Mouse (Mus musculus): ENCODE results near the gene Surf2. TPM values are rescaled to one million over a fixed set of nuclear protein-coding genes. Genes with fewer than 3 reads are reported as not detected.

The Surf2 gene
- polyA plus RNA-seq, 1 experiment from 2014 or later, result 33.2 TPM

DNA sequence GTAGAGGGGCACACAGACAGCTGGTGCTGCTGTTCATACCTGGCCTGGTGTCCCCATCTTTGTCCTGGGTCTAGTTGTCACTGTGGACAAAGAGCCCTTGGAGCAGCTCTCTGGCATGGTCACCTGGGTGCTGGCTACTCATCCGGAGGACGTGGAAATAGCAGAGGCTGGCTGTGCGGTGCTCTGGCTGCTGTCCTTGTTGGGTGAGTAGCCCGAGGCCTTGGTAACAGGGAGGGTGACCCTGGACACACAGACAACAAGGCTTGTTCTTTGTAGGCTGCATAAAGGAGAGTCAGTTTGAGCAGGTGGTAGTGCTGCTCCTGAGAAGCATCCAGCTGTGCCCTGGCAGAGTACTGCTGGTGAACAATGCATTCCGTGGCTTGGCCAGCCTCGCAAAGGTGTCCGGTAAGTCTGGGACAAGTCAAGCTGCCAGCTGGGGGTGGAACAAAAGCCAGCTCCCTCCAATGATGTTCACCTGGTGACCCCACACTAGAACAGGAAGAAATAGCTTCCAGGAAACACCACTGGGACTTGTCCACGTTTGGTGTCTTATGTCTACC lies 35.3 kb downstream of the Surf2 start:
- no peak overlapping the region for H3K9ac ChIP-seq (ENCODE audit: low read depth, low read length)
- 89% methylated on average over 8 of the region's 8 CpGs for WGBS
- no peak overlapping the region for H3K4me2 ChIP-seq (replicated peaks; ENCODE audit: low read depth)
- H3K4me3 ChIP-seq (ENCODE audit: low read depth, low read length), result no peak overlapping the region
- H3K36me3 ChIP-seq (ENCODE audit: control insufficient read depth, insufficient read depth), result peaks cover 72% of the 10 kb centered on the region
- H3K4me1 ChIP-seq (replicated peaks; ENCODE audit: control insufficient read depth, insufficient read depth, low read length), result no peaks in the 10 kb centered on the region
- TF ChIP-seq CTCF (IDR thresholded peaks at IDR 0.05; ENCODE audit: low read depth), result no peak
- H3K27ac ChIP-seq (ENCODE audit: low read depth, low read length), result no peak overlapping the region
- no peaks in the 10 kb centered on the region for H3K27me3 ChIP-seq (replicated peaks; ENCODE audit: control insufficient read depth, insufficient read depth, low read length)
- ATAC-seq, result no peak
- H3K9me3 ChIP-seq (ENCODE audit: control insufficient read depth), result no peaks in the 10 kb centered on the region

DNA sequence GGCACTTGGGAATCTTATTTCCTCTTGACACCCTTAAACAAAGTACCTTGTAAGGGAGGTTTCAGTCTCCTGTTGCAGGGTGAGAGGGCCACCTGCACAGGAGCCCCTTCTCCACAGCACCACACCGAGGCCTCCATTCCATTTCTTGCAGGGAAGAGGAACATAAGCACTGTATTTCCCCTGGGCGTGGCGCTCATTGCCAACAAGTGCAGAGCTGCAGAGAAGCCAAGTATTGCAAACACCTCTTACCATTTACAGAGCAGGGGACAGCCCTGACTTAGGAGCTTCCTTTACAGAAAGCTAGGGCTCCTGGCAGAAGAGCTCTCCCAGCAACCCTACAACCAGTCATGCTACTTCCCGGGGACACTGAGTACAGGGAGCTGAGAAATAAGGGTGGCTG lies 36.0 kb downstream of the Surf2 start:
- ATAC-seq, result no peak
- TF ChIP-seq CTCF (IDR thresholded peaks at IDR 0.05; ENCODE audit: low read depth), result no peak
- H3K9ac ChIP-seq (ENCODE audit: low read depth, low read length), result no peak overlapping the region
- H3K4me1 ChIP-seq (replicated peaks; ENCODE audit: control insufficient read depth, insufficient read depth, low read length), result no peaks in the 10 kb centered on the region
- no peak overlapping the region for H3K4me3 ChIP-seq (ENCODE audit: low read depth, low read length)
- H3K36me3 ChIP-seq (ENCODE audit: control insufficient read depth, insufficient read depth), result peaks cover 69% of the 10 kb centered on the region
- WGBS, result 79% methylated on average over 4 of the region's 4 CpGs
- no peaks in the 10 kb centered on the region for H3K27me3 ChIP-seq (replicated peaks; ENCODE audit: control insufficient read depth, insufficient read depth, low read length)
- H3K4me2 ChIP-seq (replicated peaks; ENCODE audit: low read depth), result no peak overlapping the region
- no peak overlapping the region for H3K27ac ChIP-seq (ENCODE audit: low read depth, low read length)
- H3K9me3 ChIP-seq (ENCODE audit: control insufficient read depth), result no peaks in the 10 kb centered on the region

DNA sequence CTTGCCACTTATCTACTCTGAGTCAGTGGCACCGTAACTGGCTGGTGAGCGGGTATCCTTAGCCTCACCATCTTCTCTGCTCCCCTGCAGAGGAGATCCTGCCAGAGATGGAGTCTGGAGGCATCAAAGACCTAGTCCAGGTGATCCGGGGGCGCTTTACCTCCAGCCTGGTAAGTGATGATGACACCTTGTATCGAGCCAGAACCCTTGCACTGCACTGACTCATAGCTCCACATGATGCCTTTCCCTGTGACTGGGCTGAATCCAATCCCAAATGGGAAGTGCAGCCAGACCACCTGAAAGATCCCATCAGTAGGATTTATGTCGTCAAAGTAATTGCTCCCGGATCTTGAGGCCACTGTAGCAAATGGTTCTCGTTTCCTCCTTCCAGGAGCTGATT lies 36.7 kb downstream of the Surf2 start:
- H3K4me2 ChIP-seq (replicated peaks; ENCODE audit: low read depth), result no peak overlapping the region
- ATAC-seq, result no peak
- H3K27me3 ChIP-seq (replicated peaks; ENCODE audit: control insufficient read depth, insufficient read depth, low read length), result no peaks in the 10 kb centered on the region
- no peaks in the 10 kb centered on the region for H3K4me1 ChIP-seq (replicated peaks; ENCODE audit: control insufficient read depth, insufficient read depth, low read length)
- H3K9ac ChIP-seq (ENCODE audit: low read depth, low read length), result no peak overlapping the region
- no peak for TF ChIP-seq CTCF (IDR thresholded peaks at IDR 0.05; ENCODE audit: low read depth)
- H3K4me3 ChIP-seq (ENCODE audit: low read depth, low read length), result no peak overlapping the region
- H3K27ac ChIP-seq (ENCODE audit: low read depth, low read length), result no peak overlapping the region
- H3K9me3 ChIP-seq (ENCODE audit: control insufficient read depth), result no peaks in the 10 kb centered on the region
- H3K36me3 ChIP-seq (ENCODE audit: control insufficient read depth, insufficient read depth), result peaks cover 70% of the 10 kb centered on the region
- WGBS, result 85% methylated on average over 8 of the region's 8 CpGs

DNA sequence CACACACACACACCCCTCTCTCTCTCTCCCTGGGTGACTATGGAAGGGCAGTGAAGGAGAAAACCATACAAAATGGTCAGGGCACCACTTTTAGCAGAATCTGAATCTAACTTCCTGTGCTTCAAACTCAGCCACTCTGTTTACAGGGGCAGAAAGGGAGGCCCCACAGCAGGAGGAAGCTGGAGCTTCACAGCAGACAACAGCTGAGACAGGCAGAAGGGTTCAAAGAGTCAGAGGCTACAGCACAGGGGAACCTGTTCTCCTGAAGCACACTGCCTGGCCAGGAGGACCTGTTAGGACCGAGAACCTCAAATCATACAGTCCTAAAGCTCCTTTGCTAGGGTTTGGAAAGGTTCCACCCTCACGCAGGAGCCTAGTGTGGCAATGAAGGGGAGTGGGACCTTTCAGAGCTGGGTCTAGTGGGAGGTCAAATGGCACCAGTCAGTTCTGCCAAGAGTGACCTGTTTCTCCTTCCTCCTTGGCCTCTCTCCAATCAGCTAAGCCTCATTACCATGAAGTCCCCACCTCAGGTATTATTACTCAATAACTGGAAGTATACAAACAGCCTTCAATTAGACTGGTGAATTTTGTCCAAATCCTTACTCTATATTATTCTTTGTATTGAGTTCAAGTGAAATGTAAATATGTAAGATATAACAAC lies 38.7 kb downstream of the Surf2 start:
- no peak overlapping the region for H3K9ac ChIP-seq (ENCODE audit: low read depth, low read length)
- no peaks in the 10 kb centered on the region for H3K27me3 ChIP-seq (replicated peaks; ENCODE audit: control insufficient read depth, insufficient read depth, low read length)
- 79% methylated on average over 2 of the region's 2 CpGs for WGBS
- TF ChIP-seq CTCF (IDR thresholded peaks at IDR 0.05; ENCODE audit: low read depth), result no peak
- no peak overlapping the region for H3K4me2 ChIP-seq (replicated peaks; ENCODE audit: low read depth)
- H3K27ac ChIP-seq (ENCODE audit: low read depth, low read length), result peak overlapping the region; percentile 30; the same call in 1 of the 2 replicates
- H3K36me3 ChIP-seq (ENCODE audit: control insufficient read depth, insufficient read depth), result peaks cover 78% of the 10 kb centered on the region
- no peak for ATAC-seq
- no peaks in the 10 kb centered on the region for H3K4me1 ChIP-seq (replicated peaks; ENCODE audit: control insufficient read depth, insufficient read depth, low read length)
- no peaks in the 10 kb centered on the region for H3K9me3 ChIP-seq (ENCODE audit: control insufficient read depth)
- H3K4me3 ChIP-seq (ENCODE audit: low read depth, low read length), result no peak overlapping the region

DNA sequence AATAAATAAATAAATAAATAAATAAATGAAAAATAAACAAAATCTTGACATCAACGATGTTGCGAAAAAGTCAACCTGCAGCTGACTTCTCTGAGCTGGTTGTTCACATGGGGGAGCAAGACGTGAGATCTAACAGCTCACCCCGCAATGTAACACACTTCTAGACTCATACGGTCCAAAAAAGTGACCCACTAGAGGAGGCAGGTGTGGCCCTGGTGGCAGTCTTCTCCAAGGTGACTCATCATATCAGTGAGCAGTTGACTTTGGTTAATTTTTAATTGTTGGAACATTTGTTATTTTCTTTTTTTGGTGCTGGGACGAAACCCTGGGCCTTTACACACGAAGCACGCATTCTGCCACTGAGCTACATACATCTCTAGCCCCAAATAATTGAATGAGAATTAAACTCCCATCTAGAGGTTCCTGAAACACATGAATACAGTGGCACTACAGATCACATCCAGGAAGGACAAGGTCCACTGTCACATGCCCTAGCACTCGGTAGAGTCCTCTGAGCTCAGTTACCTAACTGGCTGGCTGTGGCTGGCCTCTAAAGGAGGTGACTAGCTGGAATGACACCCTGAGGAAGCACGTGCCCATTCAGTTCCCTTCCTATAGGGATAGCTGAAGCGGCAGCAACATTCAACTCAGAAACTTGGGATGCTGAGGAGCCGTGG lies 40.8 kb downstream of the Surf2 start:
- H3K27ac ChIP-seq (ENCODE audit: low read depth, low read length), result peak overlapping the region; percentile 91
- no peak overlapping the region for H3K4me2 ChIP-seq (replicated peaks; ENCODE audit: low read depth)
- no peaks in the 10 kb centered on the region for H3K27me3 ChIP-seq (replicated peaks; ENCODE audit: control insufficient read depth, insufficient read depth, low read length)
- peak; percentile 98 for ATAC-seq
- H3K9ac ChIP-seq (ENCODE audit: low read depth, low read length), result no peak overlapping the region
- H3K4me3 ChIP-seq (ENCODE audit: low read depth, low read length), result no peak overlapping the region
- H3K4me1 ChIP-seq (replicated peaks; ENCODE audit: control insufficient read depth, insufficient read depth, low read length), result no peaks in the 10 kb centered on the region
- H3K9me3 ChIP-seq (ENCODE audit: control insufficient read depth), result no peaks in the 10 kb centered on the region
- TF ChIP-seq CTCF (IDR thresholded peaks at IDR 0.05; ENCODE audit: low read depth), result no peak
- 53% methylated on average over 12 of the region's 12 CpGs for WGBS
- H3K36me3 ChIP-seq (ENCODE audit: control insufficient read depth, insufficient read depth), result peaks cover 83% of the 10 kb centered on the region

DNA sequence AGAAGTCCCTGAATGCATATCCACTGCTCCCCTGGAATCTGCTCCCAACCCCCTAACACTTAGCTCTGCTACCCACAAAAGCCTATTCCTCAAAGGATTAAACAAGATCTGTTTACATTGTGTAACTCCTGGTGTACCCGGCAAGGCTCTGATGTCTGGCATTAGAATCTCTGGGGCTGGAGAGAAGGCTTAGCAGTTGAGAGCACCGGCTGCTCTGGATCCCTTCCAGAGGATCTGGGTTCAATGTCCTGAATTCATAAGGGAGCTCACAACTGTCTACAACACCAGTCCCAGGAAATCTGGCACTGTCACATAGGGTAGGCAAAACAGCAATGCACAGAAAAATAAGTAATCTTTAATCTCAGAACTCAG lies 41.3 kb downstream of the Surf2 start:
- Histone ChIP-seq H3K9me3 (ENCODE audit: control insufficient read depth) (no peaks in the 10 kb centered on the region), H3K4me3 (ENCODE audit: low read depth, low read length) (no peak overlapping the region), H3K27me3 (replicated peaks; ENCODE audit: control insufficient read depth, insufficient read depth, low read length) (no peaks in the 10 kb centered on the region), H3K4me2 (replicated peaks; ENCODE audit: low read depth) (no peak overlapping the region; the same call in 1 of the 2 replicates), H3K36me3 (ENCODE audit: control insufficient read depth, insufficient read depth) (peaks cover 82% of the 10 kb centered on the region), H3K4me1 (replicated peaks; ENCODE audit: control insufficient read depth, insufficient read depth, low read length) (no peaks in the 10 kb centered on the region), H3K27ac (ENCODE audit: low read depth, low read length) (peak overlapping the region; percentile 91), H3K9ac (ENCODE audit: low read depth, low read length) (no peak overlapping the region)
- TF ChIP-seq CTCF (IDR thresholded peaks at IDR 0.05; ENCODE audit: low read depth), result no peak
- 37% methylated on average over 2 of the region's 2 CpGs for WGBS
- peak; percentile 17; the same call in 1 of the 2 replicates for ATAC-seq

All from intestine, postnatal 0 days (tissue).